Mouse (Mus musculus): ENCODE results near the gene Notch4.

Gene Notch4

DNA sequence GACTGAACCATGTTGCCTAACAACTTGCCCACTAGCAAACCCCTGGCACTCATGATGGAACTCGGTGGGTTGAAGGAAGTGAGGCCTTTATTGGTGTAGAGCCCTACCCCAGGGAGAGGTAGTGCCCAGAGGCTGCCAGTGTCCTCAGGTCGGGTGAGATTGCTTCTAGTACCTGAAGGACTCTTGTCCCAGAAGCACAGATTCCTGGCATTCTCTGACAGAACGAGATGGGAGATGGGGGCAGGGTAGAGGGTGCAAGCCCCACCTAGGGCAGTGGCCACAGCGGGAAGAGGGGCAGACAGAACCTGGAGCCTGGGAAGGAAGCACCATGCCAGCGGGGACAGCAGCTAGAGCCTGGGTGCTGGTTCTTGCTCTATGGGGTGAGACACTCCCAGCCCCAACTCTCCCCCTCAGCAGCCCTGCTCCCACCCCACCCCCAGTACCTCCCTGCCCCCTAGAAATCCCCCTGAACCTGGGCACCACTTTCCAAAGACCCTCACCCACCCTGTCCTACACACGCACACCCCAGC is 33.6 kb downstream of the Notch4 start, which contains the start of gene Ager:
Gene Ager (plus strand): TSS at position 297 of the 530 bp plus-strand sequence.
- DNase-seq, result peak; percentile 78

DNA sequence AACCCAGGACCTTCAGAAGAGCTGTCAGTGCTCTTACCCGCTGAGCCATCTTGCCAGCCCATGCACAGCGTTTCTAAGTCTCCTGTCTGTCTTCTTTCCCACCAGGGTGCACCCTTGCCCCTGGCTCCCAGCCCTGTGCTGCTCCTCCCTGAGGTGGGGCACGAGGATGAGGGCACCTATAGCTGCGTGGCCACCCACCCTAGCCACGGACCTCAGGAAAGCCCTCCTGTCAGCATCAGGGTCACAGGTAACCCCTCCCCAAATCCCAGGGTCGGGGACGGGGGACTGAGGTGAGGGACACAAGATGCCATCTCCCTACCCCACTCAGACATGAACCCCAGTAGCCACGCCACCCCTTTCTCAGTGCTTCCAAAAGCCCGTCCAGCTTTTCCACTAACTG is 35.8 kb downstream of the Notch4 start:
- no peak for DNase-seq

DNA sequence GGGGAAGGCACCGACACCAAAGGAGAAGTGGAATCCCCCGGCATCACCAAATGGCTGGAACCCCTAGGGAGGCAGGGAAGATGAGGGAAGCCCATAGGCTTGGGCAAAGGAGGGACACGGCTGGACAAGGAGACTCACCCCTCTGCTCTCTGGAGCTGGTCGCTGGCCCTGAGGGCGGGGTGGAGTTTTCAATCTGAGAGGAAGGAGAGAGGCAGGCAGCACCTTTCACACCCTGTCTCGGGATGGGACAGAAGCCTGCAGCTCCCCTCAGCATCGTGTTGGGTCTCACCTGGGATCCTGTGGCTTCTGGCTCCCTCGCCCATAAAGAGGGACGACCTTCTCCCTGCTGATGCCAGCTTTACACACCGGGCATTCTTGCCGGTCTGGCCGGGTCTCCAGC is 37.7 kb downstream of the Notch4 start:
- no peak for DNase-seq

DNA sequence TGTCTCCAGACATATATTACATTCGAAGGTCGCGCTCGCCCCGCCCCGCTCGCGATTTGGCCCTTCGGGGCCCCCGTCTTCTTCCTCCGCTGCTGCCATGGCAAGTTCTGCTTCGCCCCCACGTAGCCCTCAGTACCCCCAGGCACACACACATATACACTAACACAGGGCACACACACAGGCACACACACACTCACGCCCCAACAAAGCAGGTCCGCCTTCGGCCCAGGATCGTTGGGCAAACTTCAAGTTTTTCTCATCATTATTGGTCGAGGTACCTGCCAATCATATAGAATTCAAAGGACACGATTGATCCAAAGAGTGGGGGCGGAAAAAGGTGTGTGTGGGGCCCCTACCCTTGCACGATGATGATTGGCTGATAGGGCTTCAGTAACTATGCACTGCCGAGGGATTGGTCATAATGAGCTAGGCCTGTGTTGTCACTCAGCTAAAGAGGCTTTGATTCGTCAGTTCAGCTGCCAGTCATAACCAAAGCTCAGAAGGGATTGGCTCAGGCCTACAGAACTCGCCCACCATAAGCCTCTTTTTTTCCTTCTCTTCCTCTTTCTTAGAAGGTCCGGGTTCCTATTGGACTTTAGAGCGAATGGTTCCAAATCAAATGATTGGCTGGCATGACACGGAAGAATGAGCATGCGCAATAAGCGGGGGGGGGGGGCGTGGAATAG is 39.5 kb downstream of the Notch4 start, which contains the start of gene Rnf5:
Gene Rnf5 (minus strand): TSS at position 316 of the 686 bp plus-strand sequence.
- peak; percentile 100 for DNase-seq

DNA sequence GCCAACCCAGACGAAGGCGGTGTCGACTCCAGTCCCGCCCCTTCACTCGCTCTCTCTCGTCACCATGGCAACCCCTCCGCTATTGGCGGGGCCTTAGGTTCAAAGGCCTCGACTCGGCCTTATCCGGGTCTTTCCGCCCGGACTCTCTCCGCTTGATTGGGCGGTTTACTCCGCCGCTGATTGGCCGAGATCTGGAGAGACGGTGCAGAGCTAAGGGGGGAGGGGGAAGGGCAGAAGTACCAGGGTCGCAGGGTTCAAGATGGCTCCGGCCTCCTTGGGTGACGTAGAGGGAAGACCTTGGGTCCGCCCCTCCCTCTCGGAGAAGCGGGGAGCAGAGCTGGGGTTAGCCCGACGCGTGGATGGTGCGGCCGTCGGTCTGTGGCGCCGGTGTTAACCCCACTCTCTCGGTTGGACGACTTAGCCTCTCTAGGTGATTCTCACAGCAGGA is 40.0 kb downstream of the Notch4 start, which contains the start of gene Agpat1:
Gene Agpat1 (plus strand): TSS at position 202 of the 448 bp plus-strand sequence.
- peak; percentile 99 for DNase-seq

DNA sequence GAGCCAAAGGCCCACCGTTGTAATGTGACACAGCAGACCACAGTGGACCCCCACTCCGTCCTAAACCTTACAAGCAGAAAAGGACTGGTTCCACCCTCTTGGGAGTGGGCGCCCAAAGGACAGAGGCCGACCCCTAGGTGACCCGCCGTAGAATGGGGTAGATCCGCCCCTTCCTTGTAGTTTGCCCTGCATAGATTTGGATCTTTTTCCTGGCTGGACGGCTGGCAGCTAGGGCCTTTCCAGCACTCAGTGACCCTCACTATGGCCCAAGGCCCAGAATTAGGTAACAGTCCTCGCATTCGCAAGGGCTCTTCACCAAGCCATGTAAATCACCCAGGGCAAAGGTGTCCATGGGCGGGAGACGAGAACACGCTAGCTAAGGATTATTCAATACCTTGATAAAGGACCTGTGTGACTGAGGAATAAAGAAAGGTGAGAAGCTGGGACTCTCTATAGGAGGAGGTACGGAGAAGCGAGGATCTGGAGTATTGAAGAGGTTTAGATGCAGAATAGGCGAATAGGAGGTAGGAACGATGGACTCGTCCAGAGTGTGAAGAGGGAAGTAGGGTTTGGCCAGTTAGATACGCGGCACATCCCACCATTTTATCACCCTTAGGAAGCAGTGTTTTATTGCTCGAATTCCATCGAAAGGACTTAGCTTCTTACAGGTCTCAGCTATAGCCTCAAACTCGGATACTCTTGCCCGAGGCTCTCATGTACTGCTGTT is 40.6 kb downstream of the Notch4 start:
- peak; percentile 77 for DNase-seq

DNA sequence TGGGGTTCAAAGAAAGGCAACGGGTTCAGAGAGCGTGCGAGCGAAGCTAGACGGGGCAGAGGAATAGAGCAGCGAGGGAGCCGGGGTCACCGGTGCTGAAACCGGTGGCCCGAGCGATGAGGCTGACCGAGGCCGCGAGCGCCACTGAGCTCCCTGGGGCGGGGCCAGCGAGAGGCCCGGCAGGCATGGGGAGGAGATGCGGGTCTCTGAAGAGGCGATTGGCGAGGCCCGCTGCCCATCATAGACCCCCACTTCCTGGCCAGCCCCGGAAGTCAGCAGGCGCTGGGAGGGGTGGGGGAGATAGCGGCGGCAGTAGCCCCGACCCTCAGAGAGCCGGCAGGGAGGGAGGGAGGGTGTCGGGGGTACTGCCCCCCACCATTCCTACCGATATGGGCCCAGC is 41.5 kb downstream of the Notch4 start:
- peak; percentile 98 for DNase-seq

DNA sequence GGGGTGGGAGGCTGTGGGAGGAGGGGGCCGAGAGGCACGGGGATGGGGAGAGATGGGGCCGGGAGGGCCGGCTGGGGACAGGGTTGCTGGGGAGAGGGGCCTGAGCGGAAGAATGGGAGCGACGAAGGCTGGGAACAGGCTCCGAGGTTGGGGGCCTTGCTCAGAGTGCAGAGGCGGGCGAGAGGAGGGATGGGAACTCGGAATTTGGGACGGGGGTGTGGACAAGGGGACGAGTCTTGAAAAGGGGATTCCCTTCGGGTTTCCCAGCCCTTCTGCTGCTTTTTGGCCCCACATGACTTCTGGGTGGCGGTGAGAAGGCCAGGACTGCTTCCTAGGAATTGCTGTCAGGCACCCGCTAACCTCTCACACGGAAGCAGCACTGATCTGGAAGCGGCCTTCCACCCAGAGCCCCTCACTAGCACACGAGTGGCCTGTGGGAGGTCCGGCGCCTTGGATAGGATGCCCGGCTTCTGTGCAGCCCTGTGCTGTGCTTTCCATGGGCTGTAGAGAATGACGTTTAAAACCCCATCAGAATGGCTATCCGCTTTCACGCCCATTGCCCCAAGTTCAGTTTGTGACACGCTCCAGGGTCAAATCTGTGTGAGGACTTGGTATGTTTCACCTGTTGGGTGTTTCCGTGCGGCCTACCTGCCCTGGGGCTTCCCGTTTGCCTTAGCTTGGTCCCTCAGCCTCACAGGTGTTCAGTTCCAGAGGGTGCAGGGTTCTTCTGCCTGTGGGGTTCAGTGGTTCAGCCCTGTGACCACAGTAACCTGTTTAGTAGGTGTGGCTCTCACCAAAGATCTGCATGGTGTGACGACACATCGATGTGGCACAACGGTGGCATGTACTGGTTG is 42.3 kb downstream of the Notch4 start:
- DNase-seq, result peak; percentile 54

DNA sequence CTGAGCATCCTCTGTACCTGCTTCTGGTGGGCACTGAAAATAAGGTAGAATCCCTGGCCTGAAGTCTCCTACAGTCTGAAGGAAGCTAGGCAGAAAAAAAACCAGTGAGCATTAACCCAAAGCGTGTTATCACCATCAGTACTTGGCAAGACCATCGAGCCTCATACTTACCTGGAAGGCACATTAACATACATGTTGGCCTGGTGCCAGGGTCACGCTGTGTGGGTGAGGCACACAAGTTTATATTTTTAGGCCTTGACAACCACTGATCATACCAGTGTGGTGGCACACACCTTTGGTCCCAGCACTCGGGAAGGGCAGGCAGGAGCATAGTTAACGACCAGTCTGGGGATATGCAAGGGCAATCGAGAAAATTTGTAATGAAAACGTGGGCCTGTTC is 43.9 kb downstream of the Notch4 start:
- DNase-seq, result no peak

DNA sequence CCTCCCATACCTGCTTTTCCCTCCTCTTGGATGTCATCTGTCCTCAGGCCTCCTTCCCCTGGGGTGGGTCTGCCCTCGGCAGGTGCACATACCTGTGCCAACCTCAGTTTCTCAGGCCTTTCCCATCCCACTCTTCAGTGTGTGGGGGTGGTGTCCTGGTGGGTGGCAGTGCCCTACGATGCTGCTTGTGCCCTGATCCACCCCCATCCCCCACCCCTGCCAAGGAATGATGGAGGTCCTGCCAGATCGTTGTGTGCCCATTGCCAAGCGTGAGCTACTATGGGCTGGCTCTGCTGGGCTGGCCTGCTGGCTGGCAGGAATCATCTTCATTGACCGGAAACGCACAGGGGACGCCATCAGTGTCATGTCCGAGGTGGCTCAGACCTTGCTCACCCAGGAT is 47.0 kb downstream of the Notch4 start:
- DNase-seq, result no peak

DNA sequence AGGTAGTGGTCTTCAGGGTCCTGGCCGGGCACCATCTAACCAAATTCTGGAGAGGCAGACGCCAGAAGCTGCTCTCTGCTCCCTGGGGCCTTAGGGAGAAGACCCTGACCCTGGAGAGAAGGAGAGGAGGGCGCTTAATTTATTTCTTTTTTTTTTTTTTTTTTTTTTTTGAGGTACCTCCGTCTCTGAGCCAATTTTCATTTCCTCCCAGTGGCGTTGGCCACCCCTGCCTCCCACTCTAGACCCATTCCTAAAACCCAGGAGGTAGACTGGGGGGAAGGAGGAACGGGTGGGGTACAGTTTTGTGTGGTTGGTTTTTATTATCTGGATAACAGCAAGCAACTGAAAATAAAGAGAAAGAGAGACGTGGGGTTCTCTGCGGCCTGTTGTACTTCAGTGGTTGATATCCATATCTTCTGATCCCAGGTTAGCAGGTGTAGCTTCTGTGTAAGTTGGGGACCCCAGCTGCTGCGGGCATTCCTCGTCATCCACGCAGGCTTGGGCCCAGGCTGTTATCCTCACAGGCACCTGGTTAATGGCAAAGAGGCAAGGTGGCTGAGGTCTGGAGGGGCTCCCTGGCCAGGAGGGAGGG is 49.1 kb downstream of the Notch4 start:
- no peak for DNase-seq

DNA sequence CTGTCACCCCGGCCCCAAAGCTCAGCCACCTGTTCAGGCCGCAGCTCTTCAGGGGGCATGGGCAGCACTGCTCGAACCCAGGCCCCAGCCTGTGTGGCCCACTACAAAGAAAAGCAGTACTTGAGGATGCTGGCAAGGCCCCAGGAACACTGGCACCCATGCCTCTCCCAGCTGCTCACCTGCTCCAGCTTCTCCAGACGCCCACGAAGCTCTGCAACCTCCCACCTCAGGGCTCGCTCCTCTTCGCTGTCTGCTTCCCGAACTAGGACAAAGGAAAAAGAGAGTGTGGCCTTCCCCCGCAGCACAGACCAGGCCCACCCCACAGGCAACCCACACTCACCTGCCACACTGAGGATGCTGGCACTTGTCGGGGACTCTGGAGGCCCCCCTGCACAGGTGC is 49.8 kb downstream of the Notch4 start:
- DNase-seq, result no peak

DNA sequence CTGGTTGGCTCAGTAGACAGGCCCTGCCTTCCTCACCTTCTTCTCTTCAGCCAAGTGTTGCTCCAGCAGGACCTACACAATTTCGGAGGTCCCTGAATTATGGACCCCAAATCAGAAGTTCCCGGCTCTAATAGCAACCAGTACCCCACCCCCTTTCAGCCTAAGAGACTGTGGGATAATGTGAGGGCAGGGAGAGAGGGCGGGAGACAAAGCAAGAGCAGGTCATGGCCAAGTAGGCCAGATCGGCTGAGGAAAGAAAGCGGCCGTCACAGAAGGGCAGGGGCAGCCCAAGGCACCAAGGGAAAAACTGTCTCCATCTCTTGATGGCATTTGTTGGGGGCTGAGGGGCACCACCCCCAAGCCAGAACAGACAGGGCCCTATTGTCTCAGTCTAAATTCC is 51.8 kb downstream of the Notch4 start, which contains the start of gene Egfl8:
Gene Egfl8 (minus strand): TSS at position 101 of the 400 bp plus-strand sequence.
- no peak for DNase-seq

DNA sequence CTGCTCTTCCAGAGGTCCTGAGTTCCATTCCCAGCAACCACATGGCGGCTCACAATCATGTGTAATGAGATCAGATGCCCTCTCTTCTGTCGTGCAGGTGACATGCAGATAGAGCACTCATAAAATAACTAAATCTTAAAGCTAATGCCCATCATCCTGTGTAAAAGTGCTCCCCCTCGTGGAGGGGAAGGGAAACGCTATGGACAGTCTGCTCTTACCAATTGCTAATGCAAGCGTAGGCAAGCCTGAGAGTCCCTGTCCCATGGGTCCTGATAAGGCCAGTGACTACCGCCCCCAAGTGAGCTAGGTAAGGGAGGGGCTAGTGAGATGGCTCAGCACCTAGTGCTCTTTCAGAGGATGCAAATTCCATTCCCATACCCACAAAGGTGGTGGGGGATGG is 54.9 kb downstream of the Notch4 start:
- peak; percentile 86 for DNase-seq

DNA sequence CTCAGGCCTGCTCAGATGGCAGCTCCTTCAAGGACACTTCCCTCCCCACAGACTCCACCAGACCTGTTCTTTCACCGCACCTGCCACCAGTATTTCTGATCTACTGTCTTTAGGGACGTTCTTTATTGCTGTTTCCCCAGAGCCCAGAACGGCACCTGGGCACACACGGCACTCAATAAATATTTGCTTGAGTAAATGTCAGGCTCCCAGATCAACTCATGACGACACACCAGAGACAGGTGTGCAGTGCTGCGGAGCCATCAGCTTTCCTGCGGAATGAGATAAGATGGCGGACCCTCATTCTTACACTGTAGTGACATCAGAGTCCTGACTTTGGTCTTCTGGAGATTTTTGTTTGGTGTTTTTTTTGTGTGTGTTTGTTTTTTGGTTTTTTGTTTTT is 56.9 kb downstream of the Notch4 start:
- DNase-seq, result no peak

DNA sequence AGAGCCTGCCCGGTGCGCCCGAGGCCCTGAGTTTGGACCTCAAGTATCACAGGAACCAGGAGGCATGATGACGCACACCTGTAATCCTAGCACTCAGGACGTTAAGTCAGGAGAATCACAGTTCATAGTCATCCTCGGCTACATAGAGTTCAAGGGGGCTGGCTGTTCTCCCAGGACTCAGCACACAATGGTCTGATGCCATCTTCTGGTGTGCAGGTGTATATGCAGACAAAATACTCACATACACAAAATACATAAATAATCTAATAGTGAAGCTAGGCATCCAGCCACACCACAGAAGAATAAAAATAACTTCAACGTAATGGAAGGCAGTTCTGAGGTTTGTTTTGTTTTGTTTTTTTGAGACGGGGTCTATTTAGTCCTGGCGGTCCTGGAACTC is 59.1 kb downstream of the Notch4 start:
- no peak for DNase-seq

DNA sequence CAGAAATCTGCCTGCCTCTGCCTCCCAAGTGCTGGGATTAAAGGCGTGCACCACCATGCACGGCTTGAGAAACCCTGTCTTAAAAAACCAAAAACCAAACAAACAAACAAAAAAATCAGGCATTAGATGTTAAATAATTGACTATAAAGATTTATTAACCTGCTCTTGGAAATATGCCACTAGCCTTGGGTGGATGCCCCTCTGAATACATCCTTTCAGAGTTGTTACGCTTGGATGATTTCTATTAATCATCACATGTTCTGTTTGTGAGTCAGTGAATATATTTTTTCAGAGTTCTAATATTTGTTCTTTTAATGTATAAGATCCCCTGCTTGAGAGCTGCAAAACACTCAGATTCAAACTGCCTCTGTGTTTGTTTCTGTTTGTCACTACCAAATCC is 60.9 kb downstream of the Notch4 start:
- no peak for DNase-seq

DNA sequence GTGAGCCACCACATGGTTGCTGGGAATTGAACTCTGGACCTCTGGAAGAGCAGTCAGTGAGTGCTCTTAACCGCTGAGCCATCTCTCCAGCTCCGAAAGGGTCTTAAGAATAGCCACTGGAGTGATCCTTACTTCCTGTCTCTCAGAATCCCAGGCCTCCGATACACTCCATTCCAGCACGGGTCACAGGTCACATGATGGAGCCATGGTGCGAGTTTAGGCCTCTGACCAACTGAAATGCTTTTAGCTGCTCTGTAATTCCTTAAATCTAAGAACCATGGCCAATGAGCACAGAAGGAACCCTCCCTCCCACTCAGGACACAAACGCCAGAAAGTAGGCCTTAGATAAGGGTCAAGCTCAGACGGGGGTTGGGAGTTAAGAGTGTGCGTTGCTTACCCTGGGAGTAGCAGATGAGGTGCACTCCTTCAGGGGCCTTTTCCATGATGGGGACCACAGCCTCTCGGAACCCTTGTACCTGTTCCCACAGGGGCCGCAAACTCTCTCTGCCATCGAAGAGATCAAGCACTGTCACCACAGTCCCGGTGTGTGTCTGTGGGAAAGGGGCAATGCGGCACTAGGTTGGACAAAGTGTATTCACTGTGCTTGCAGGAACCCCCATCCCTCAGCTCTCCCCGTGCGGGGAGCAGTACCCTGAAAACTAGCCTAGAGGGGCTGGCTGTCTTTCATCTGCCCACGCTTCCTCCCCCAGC is 62.1 kb downstream of the Notch4 start:
- DNase-seq, result no peak

DNA sequence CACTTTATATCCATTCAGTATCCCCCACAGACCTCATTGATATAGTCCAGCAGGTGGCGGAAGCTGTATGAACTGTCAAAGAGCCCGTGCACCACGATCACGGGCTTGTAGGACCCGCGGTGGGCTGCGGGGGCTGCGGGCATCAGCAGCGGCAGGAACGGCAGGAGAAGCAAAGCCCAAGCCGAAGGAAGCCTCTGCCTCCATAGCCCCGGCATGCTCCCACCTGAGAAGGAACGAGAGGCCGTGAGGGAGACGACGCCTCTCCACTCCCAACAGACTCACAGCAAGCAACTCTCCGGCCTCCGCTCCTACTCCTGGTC is 62.7 kb downstream of the Notch4 start:
- DNase-seq, result peak; percentile 62

DNA sequence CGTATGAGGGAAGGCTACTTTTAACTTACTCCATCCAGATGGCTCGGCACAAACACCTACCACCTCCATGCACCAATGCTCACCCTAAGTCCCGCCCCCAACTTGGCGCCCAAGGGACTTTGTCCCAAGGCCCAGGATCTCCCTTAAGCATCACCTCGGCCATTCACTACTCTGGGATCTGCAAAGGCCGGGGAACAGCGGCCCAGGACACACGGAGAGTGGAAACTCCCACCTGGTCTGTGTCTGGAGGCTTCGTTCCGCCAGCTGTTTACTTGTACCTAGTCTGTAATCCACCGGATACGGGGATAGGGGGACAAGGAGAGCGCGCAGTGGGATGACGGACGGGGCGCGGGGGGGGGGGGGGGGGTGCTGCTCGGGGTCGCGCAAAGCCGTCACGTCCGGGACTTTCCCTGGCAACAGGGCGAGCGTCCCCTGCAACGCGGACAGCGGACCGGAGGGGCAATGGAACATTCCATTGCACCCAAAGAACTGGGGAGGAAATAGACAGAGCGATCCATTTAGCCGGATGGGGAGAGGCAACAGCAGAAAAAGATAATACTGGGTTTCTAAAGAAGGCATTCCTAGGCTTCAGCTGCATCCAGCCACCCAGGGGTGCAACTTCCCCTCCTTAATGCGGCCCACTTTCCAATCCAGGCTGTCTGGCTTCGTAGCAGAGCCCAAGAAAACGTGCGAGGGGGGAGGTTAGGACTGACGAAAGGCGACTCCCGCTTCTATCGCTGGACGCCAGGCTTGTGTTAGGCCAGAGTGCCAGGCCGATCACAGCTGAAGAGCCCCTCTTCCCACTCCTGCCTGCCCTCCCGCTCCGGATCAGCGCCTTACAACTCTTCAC is 63.2 kb downstream of the Notch4 start:
- DNase-seq, result peak; percentile 94

All from lung, postnatal 10 days (tissue).